Mouse (Mus musculus) Patski (cell line): Measurements from ENCODE around the gene Disp1. TPM values are rescaled to one million over a fixed set of nuclear protein-coding genes. Genes with fewer than 3 reads are reported as not detected.

Source experiments
- ATAC-seq: fragments of 100-300 bp; one replicate; pipeline ENCODE4 v1.8.0; 2021
- CTCF ChIA-PET: fragments of 350-600 bp; sonication (Branson Sonifier 250); formaldehyde crosslinking; loops from one replicate; lab custom pipeline; 2022; ENCODE audit warnings: inconsistent platforms; lab: Charles Lee
- POLR2A ChIA-PET: fragments of 350-600 bp; sonication (Branson Sonifier 250); formaldehyde crosslinking; loops from one replicate; lab custom pipeline; 2022; ENCODE audit warnings: antibody characterized with exemption, inconsistent platforms; lab: Charles Lee
- DNase-seq: peaks from one replicate; pipeline ENCODE4 v3.0.0-alpha.2; 2011; ENCODE audit warnings: low read depth, low spot score
- H3K27me3 ChIP-seq: fragments of 371-371 bp; one replicate; pipeline ENCODE4 v1.5.1; 2021
- CTCF ChIP-seq: fragments of 100-300 bp; IDR thresholded peaks from one replicate; pipeline ENCODE4 v1.5.1; 2021
- in situ Hi-C: fragments of 300-500 bp; cut with MboI; formaldehyde crosslinking; loops from 3 replicates; pipeline ENCODE4 v1.11.1; 2018; ENCODE audit warnings: low pct_unique_long_range_greater_than_20kb, mixed read lengths
- polyA plus RNA-seq: library from polyadenylated mRNA; unstranded; gene quantifications from one replicate; pipeline ENCODE4 v1.2.3, GENCODE M21; 2021

Gene Disp1
- polyA plus RNA-seq, 1 experiment from 2014 or later, result 18.1 TPM

GRCm38 (mm10) chr1:183092296-183092695 is 129.0 kb downstream of the Disp1 start:
- no peaks in the 10 kb centered on the region for H3K27me3 ChIP-seq
- no peak for TF ChIP-seq CTCF
- in situ Hi-C loops, result no loop called here
- DNase-seq (no peak), ATAC-seq (no peak)
- ChIA-PET CTCF (interaction anchor here (0.7 to 0.9 kb wide), 2 partner anchors 33 to 106 kb away, joined by 3 read pairs; no protein-coding TSS in a partner anchor), POLR2A (no interaction called here)

GRCm38 (mm10) chr1:183091203-183091602 is 130.1 kb downstream of the Disp1 start:
- no peaks in the 10 kb centered on the region for H3K27me3 ChIP-seq
- POLR2A ChIA-PET, result no interaction called here
- CTCF ChIA-PET, result no interaction called here
- in situ Hi-C loops, result no loop called here
- DNase-seq, result no peak
- TF ChIP-seq CTCF, result no peak
- no peak for ATAC-seq

- POLR2A ChIA-PET, result interaction anchor here (1.2 to 1.7 kb wide), 2 partner anchors 11 to 44 kb away, joined by 3 read pairs; no protein-coding TSS in a partner anchor
- H3K27me3 ChIP-seq, result no peaks in the 10 kb centered on the region
- TF ChIP-seq CTCF, result no peak
- CTCF ChIA-PET, result no interaction called here
- DNase-seq (no peak), ATAC-seq (no peak)
- in situ Hi-C loops, result no loop called here
These were observed 132.7 kb downstream of the Disp1 start for GRCm38 (mm10) chr1:183088661-183089060.

GRCm38 (mm10) chr1:183086843-183087242 is 134.5 kb downstream of the Disp1 start:
- in situ Hi-C loops, result no loop called here
- POLR2A ChIA-PET, result interaction anchor here (0.7 kb wide), 1 partner anchor 73 kb away, joined by 4 read pairs; no protein-coding TSS in a partner anchor
- CTCF ChIA-PET, result no interaction called here
- ATAC-seq (no peak), DNase-seq (no peak)
- no peak for TF ChIP-seq CTCF
- H3K27me3 ChIP-seq, result no peaks in the 10 kb centered on the region

GRCm38 (mm10) chr1:183084085-183085050 is 137.0 kb downstream of the Disp1 start:
- ATAC-seq (no peak), DNase-seq (no peak)
- in situ Hi-C loops, result no loop called here

GRCm38 (mm10) chr1:183082436-183082835 is 138.9 kb downstream of the Disp1 start:
- ATAC-seq (no peak), DNase-seq (peak; percentile 37)
- TF ChIP-seq CTCF, result no peak
- in situ Hi-C loops, result no loop called here
- ChIA-PET CTCF (no interaction called here), POLR2A (no interaction called here)
- H3K27me3 ChIP-seq, result no peaks in the 10 kb centered on the region

More at GRCm38 (mm10) chr1:183084085-183085050, 137.0 kb downstream of the Disp1 start:
- ChIA-PET POLR2A (no interaction called here), CTCF (interaction anchor here (0.8 to 1.4 kb wide), 2 partner anchors 20 to 34 kb away, joined by 3 read pairs; no protein-coding TSS in a partner anchor)
- TF ChIP-seq CTCF, result no peak
- H3K27me3 ChIP-seq, result no peaks in the 10 kb centered on the region

GRCm38 (mm10) chr1:183081126-183081525 is 140.2 kb downstream of the Disp1 start:
- H3K27me3 ChIP-seq, result no peaks in the 10 kb centered on the region
- DNase-seq (no peak), ATAC-seq (no peak)
- ChIA-PET POLR2A (interaction anchor here (0.6 kb wide), 1 partner anchor 167 kb away, joined by 3 read pairs; no protein-coding TSS in a partner anchor), CTCF (no interaction called here)
- no peak for TF ChIP-seq CTCF
- in situ Hi-C loops, result no loop called here

GRCm38 (mm10) chr1:183075121-183075822 is 146.1 kb downstream of the Disp1 start:
- no peak for TF ChIP-seq CTCF
- DNase-seq, result no peak
- in situ Hi-C loops, result no loop called here
- no peak for ATAC-seq
- CTCF ChIA-PET, result no interaction called here
- H3K27me3 ChIP-seq, result no peaks in the 10 kb centered on the region
- POLR2A ChIA-PET, result no interaction called here

- H3K27me3 ChIP-seq, result no peaks in the 10 kb centered on the region
- TF ChIP-seq CTCF, result no peak
- ATAC-seq (no peak), DNase-seq (no peak)
- ChIA-PET CTCF (no interaction called here), POLR2A (no interaction called here)
- in situ Hi-C loops, result no loop called here
These were observed 148.9 kb downstream of the Disp1 start for GRCm38 (mm10) chr1:183072263-183073050.

- ATAC-seq (no peak), DNase-seq (no peak)
- ChIA-PET CTCF (no interaction called here), POLR2A (no interaction called here)
- no peaks in the 10 kb centered on the region for H3K27me3 ChIP-seq
- in situ Hi-C loops, result no loop called here
- TF ChIP-seq CTCF, result no peak
These were observed 151.2 kb downstream of the Disp1 start for GRCm38 (mm10) chr1:183069954-183070649.
